Mouse (Mus musculus): ENCODE results near the gene Uggt1. TPM values are rescaled to one million over a fixed set of nuclear protein-coding genes. Genes with fewer than 3 reads are reported as not detected.

The Uggt1 gene
- polyA plus RNA-seq, 1 experiment = 11.7 TPM

DNA sequence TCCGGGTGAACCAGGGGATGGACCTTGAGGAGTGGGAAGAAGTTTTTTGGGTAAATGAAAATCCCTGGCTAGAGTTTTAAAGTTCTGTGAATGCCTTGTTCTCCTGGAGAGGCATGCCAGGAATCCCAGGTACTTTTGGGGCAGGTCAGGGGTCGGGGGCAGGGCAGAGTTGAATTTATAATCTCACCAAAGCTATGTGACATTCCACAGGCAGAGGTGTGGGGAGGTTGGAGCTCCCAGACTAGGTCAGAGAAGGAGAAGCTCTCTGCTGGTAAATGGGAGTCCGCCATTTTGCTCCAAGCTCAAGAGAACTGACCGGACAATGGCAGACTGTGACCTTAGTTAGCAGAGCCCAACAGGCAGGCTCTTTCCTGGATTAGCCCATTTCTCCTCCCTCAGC is 125.1 kb downstream of the Uggt1 start:
- H3K4me3 ChIP-seq (ENCODE audit: low read depth, low read length) = no peak overlapping the region
- H3K36me3 ChIP-seq (ENCODE audit: control insufficient read depth, insufficient read depth, low read length) = no peaks in the 10 kb centered on the region
- WGBS = 82% methylated on average over 4 of the region's 4 CpGs
- no peak for TF ChIP-seq POLR2A (IDR thresholded peaks at IDR 0.05; ENCODE audit: low read depth, low read length)
- TF ChIP-seq CTCF (IDR thresholded peaks at IDR 0.05; ENCODE audit: extremely low read depth, insufficient read length, insufficient replicate concordance, low read depth, low read length) = no peak
- H3K27me3 ChIP-seq (ENCODE audit: control insufficient read depth, insufficient read depth, low read length) = no peaks in the 10 kb centered on the region
- no peaks in the 10 kb centered on the region for H3K4me1 ChIP-seq (ENCODE audit: control insufficient read depth, insufficient read depth, insufficient read length, low read length)
- no peak overlapping the region for H3K27ac ChIP-seq (ENCODE audit: insufficient read depth, low read depth, low read length)

DNA sequence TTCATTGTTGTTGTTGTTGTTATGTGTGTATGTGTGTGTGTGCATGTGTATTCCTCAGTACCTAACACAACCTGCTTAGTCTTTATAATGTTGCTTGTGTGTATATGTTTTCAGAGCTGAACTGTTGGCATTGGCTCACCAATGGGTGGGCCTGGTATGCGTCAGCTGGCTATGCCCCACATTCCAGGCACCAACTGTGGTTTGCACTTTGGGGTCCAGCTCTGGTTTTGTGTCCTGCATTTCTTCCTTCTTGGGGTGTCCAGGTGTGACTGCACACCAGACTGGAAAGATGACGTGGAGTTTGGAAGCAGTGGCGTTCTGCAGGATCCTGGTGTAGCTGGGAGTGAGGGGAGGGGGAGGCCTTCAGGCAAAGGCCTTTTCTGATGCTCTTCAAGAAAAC is 125.6 kb downstream of the Uggt1 start:
- no peak overlapping the region for H3K27ac ChIP-seq (ENCODE audit: insufficient read depth, low read depth, low read length)
- no peaks in the 10 kb centered on the region for H3K4me1 ChIP-seq (ENCODE audit: control insufficient read depth, insufficient read depth, insufficient read length, low read length)
- no peak overlapping the region for H3K4me3 ChIP-seq (ENCODE audit: low read depth, low read length)
- no peaks in the 10 kb centered on the region for H3K36me3 ChIP-seq (ENCODE audit: control insufficient read depth, insufficient read depth, low read length)
- no peaks in the 10 kb centered on the region for H3K27me3 ChIP-seq (ENCODE audit: control insufficient read depth, insufficient read depth, low read length)
- 94% methylated on average over 3 of the region's 3 CpGs for WGBS
- no peak for TF ChIP-seq CTCF (IDR thresholded peaks at IDR 0.05; ENCODE audit: extremely low read depth, insufficient read length, insufficient replicate concordance, low read depth, low read length)
- TF ChIP-seq POLR2A (IDR thresholded peaks at IDR 0.05; ENCODE audit: low read depth, low read length) = no peak

DNA sequence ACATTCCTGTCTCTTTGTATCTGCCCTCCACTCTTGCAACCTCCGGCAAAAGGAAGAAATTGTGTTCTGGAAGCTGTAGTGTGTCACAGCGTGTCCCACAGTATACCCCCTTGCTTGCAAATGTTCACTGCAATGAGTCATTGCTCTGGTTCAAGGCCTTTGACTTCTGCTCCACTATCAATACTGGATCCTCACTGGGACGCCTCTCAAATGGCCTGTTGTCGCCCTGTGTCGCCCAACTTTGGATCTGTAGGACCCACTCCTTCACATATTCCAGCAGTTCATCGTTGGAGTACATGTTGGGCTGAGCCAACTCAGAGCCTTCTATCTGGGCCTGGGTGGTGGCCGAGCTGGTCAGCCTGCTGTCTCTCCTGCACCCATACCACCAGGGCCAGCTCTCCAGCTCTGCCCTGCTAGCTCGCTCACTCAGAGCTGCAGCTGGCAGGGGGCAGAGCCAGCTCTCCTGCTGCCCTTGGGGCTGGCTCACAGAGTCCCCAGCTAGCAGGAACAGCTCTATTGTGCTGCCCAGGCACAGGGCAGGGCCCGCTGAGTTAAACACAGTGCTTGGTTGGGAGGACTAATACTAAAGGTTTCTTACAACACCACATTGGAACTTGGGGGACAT is 126.3 kb downstream of the Uggt1 start:
- 86% methylated on average over 9 of the region's 9 CpGs for WGBS
- Histone ChIP-seq H3K27ac (ENCODE audit: insufficient read depth, low read depth, low read length) (no peak overlapping the region), H3K4me3 (ENCODE audit: low read depth, low read length) (no peak overlapping the region), H3K36me3 (ENCODE audit: control insufficient read depth, insufficient read depth, low read length) (no peaks in the 10 kb centered on the region), H3K4me1 (ENCODE audit: control insufficient read depth, insufficient read depth, insufficient read length, low read length) (no peaks in the 10 kb centered on the region), H3K27me3 (ENCODE audit: control insufficient read depth, insufficient read depth, low read length) (no peaks in the 10 kb centered on the region)
- TF ChIP-seq POLR2A (IDR thresholded peaks at IDR 0.05; ENCODE audit: low read depth, low read length) = no peak
- TF ChIP-seq CTCF (IDR thresholded peaks at IDR 0.05; ENCODE audit: extremely low read depth, insufficient read length, insufficient replicate concordance, low read depth, low read length) = no peak

- WGBS = 58% methylated on average over 5 of the region's 5 CpGs
- Histone ChIP-seq H3K4me3 (ENCODE audit: low read depth, low read length) (no peak overlapping the region), H3K36me3 (ENCODE audit: control insufficient read depth, insufficient read depth, low read length) (no peaks in the 10 kb centered on the region), H3K4me1 (ENCODE audit: control insufficient read depth, insufficient read depth, insufficient read length, low read length) (no peaks in the 10 kb centered on the region), H3K27ac (ENCODE audit: insufficient read depth, low read depth, low read length) (no peak overlapping the region), H3K27me3 (ENCODE audit: control insufficient read depth, insufficient read depth, low read length) (no peaks in the 10 kb centered on the region)
- no peak for TF ChIP-seq POLR2A (IDR thresholded peaks at IDR 0.05; ENCODE audit: low read depth, low read length)
- no peak for TF ChIP-seq CTCF (IDR thresholded peaks at IDR 0.05; ENCODE audit: extremely low read depth, insufficient read length, insufficient replicate concordance, low read depth, low read length)
These were observed 128.0 kb downstream of the Uggt1 start for GRCm38 (mm10) chr1:36116488-36116887.

DNA sequence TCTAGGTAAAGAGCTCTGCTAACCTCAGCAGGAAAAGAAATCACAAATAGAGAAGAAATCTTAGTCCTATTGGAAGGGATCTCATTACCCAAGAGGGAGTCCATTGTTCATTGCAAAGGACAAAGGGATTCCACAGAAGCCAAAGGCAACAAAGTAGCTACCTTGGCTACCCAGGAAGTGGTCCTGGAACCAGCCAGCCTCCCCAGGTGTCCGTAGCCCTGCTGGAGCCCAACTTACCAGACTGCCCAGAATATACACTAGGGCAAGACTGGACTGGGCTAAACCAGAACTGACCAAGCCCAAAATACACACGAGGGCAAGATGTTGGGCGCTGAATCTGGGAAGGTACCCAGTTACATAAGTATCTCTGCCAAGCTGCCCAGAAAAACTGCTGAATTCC is 129.7 kb downstream of the Uggt1 start:
- Histone ChIP-seq H3K4me1 (ENCODE audit: control insufficient read depth, insufficient read depth, insufficient read length, low read length) (no peaks in the 10 kb centered on the region), H3K36me3 (ENCODE audit: control insufficient read depth, insufficient read depth, low read length) (no peaks in the 10 kb centered on the region), H3K27ac (ENCODE audit: insufficient read depth, low read depth, low read length) (no peak overlapping the region), H3K27me3 (ENCODE audit: control insufficient read depth, insufficient read depth, low read length) (no peaks in the 10 kb centered on the region), H3K4me3 (ENCODE audit: low read depth, low read length) (no peak overlapping the region)
- TF ChIP-seq POLR2A (IDR thresholded peaks at IDR 0.05; ENCODE audit: low read depth, low read length) (no peak), CTCF (IDR thresholded peaks at IDR 0.05; ENCODE audit: extremely low read depth, insufficient read length, insufficient replicate concordance, low read depth, low read length) (no peak)
- 90% methylated on average over 3 of the region's 3 CpGs for WGBS

- H3K4me1 ChIP-seq (ENCODE audit: control insufficient read depth, insufficient read depth, insufficient read length, low read length) = no peaks in the 10 kb centered on the region
- H3K27me3 ChIP-seq (ENCODE audit: control insufficient read depth, insufficient read depth, low read length) = no peaks in the 10 kb centered on the region
- no peak for TF ChIP-seq CTCF (IDR thresholded peaks at IDR 0.05; ENCODE audit: extremely low read depth, insufficient read length, insufficient replicate concordance, low read depth, low read length)
- no peak for TF ChIP-seq POLR2A (IDR thresholded peaks at IDR 0.05; ENCODE audit: low read depth, low read length)
- WGBS = 63% methylated on average over 8 of the region's 8 CpGs
- no peak overlapping the region for H3K4me3 ChIP-seq (ENCODE audit: low read depth, low read length)
- H3K27ac ChIP-seq (ENCODE audit: insufficient read depth, low read depth, low read length) = no peak overlapping the region
- no peaks in the 10 kb centered on the region for H3K36me3 ChIP-seq (ENCODE audit: control insufficient read depth, insufficient read depth, low read length)
These were observed 130.8 kb downstream of the Uggt1 start for GRCm38 (mm10) chr1:36113670-36114069.

DNA sequence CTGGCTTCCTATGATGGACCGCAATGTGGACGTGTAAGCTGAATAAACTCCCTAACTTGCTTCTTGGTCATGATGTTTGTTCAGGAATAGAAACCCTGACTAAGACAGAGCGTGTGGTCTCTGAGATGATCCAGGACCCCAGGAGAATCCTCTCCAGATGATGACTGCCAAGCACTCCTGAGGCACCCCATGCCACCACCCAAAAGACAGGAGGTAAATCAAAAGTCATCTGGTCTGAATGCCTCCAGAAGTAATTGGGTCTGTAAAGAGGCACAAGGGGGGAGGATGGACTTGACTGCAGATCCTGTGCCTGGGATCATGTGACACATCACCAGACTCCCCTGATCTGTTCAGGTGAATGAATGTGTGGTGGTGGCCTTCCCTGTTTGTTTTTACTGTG is 131.9 kb downstream of the Uggt1 start:
- H3K27ac ChIP-seq (ENCODE audit: insufficient read depth, low read depth, low read length) = no peak overlapping the region
- no peaks in the 10 kb centered on the region for H3K4me1 ChIP-seq (ENCODE audit: control insufficient read depth, insufficient read depth, insufficient read length, low read length)
- no peaks in the 10 kb centered on the region for H3K36me3 ChIP-seq (ENCODE audit: control insufficient read depth, insufficient read depth, low read length)
- no peaks in the 10 kb centered on the region for H3K27me3 ChIP-seq (ENCODE audit: control insufficient read depth, insufficient read depth, low read length)
- WGBS = 93% methylated on average over 3 of the region's 3 CpGs
- no peak for TF ChIP-seq POLR2A (IDR thresholded peaks at IDR 0.05; ENCODE audit: low read depth, low read length)
- TF ChIP-seq CTCF (IDR thresholded peaks at IDR 0.05; ENCODE audit: extremely low read depth, insufficient read length, insufficient replicate concordance, low read depth, low read length) = no peak
- no peak overlapping the region for H3K4me3 ChIP-seq (ENCODE audit: low read depth, low read length)

Measured in small intestine, adult 2 months (tissue).